Mouse (Mus musculus) bone marrow macrophage, adult 2 months (primary cell): ENCODE measurements around the gene Stra6.

Source experiments
- CTCF ChIP-seq: IDR thresholded peaks from 2 replicates; pipeline ENCODE4 v1.5.1; 2012; ENCODE audit warnings: low read depth, mild to moderate bottlenecking, low read length, moderate library complexity
- POLR2A ChIP-seq: IDR thresholded peaks from 2 replicates; pipeline ENCODE4 v1.6.1; 2012; ENCODE audit warnings: mild to moderate bottlenecking, low read depth, low read length, borderline replicate concordance

DNA sequence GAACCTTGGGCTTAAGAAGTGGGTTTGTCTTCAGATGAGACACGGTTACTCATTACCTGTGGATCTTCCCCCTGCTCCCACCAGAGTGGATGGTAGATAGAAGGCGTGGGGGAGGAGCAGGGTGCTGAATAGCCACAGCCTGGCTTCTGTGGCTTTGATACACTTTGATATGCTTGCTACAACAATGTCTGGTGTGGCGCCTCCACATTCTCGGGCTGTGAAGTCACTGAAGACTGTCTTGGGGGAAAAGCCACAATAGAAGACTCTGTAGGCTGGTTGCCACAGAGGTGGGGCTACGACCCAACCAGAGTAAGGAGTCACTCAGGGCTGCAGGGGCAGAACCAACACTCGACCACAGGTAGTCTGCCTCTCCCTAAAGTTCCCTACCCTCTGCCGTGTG, 68.1 kb downstream of the Stra6 start:
- no peak for TF ChIP-seq CTCF
- TF ChIP-seq POLR2A = no peak
